Mouse (Mus musculus) kidney, postnatal 4 days (tissue): ENCODE results near the gene Dand5.
"Not testable (repeated sequence)": the region's sequence is repeated elsewhere in the genome, so short reads cannot be mapped to it uniquely, and the experiment has no call there.

Experiments
- DNase-seq, 2 experiments: peaks; one replicate each; pipeline ENCODE4 v3.0.0; 2021; ENCODE audit warnings: mixed read lengths in 2 of 2

Gene Dand5

DNA sequence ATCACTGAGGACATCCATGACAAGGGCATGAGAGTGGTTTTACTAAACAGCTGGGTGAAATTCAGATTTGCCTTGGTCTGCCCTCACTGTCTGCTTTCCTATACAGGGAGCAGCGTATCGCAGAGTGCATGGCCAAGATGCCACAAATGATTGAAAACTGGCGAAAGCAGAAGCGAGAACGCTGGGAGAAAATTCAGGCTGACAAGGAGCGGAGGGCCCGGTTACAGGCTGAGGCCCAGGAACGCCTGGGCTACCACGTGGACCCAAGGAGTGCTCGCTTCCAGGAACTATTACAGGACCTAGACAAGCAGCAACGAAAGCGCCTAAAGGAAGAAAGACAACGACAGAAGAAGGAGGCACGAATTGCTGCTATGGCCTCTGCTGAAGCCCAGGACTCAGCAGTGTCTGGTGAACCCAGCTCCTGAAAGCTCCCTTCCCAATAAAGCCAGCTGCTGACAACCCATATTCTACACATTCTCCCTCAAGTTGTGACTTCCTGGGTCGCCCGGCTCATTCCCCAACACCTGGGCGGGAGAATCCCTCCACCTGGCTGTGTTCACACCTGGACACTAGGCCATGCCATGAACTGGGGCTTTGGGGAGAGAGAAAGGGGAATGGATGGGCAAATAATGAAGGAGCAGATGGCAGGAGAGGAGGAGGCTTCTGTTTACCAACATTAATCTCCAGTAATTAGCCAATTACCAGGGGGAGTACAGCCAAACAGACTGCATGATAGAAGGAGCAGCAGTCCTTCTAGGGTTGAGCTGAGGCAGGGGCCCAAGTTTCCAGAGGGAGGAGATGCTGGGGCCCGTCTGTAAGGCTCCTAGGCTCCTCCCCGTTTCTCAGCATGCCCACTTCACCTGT lies 11.6 kb upstream of the Dand5 start:
- no peak for DNase-seq

DNA sequence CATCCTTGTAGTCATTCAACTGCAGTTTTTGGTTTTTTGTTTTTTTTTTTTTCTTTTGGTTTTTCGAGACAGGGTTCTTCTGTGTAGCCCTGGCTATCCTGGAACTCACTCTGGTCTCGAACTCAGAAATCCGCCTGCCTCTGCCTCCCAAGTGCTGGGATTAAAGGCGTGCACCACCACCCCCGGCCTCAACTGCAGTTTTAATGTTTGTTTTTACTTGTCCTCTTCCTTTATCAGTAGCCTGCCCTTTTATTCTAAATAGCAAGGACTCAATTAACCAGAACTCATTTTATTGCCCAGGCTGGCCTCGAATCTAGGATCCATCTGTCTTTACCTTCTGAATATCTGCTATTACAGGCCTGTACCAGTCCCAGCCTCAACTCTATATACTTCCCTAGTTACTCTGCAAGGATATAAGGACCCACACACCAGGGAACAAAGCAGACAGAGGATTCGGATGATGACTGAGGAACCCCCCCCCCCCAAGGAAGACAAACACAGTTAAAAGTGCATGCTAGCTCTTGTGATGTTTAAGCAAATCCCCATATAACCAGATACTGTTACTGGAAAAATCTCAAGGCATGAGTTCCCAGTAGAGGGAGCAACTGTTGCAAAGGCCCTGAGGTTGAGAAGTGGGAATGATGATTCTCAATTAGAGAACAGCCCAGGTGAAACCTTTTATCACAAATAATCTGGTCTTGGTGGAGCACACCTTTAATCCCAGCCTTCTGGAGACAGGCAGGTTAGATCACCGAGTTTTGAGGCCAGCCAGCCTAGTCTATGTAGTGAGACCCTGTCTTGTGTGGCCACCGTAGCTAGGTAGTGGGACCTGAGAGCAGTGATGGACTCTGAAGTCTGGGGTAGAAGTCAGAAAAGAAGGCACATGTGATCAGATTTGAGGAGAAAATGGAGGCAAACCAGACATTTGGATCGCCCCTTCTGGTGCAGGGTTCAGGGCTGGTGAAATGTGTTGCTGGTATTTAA lies 10.4 kb upstream of the Dand5 start:
- DNase-seq, result no peak

DNA sequence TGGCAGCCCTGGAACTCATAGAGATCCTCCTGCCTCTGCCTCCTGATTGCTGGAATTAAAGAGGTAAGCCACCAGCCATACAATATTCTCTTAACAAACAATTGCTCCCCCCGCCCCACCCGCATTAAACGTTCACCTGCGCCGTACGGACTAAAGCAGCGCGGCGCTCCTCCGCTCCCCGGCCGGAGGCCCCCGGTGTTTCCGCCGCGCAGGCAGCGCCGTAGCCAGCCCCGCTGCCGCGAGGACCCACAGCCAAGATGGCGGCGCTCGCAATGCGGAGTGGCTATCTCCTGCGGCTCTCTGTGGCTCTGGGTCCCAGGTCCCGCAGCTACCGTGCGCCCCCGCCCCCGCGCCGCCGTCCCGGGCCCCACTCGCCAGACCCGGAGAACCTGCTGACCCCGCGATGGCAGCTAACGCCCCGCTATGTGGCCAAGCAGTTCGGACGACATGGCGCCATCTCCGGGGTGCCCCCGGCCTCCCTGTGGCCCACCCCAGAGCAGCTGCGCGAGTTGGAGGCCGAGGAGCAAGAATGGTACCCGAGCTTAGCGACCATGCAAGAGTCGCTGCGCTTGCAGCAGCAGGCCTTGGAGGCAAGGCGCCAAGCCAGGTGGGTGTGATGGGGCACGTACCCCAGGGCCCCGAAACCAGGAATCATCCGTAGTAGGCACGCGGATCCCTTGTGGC lies 9.6 kb upstream of the Dand5 start:
- DNase-seq, result peak; percentile 89 to 91

DNA sequence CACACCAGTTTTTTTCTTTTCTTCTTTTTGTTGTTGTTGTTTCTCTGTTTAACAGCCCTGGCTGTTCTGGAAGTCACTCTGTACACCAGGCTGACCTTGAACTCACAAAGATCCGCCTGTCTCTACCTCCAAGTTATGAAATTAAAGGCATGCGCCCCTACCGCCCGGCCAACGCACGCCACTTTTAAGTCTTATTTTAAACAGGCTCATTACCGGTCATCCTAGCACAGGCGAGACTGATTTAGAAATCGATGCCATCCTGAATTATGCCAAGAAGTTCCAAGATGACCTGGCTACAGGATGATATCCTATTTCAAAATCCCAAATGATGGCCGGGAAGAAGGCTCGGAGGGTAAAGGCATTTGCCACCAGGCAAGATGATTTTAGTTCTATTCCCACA lies 8.9 kb upstream of the Dand5 start, which contains the start of gene Gadd45gip1:
Gene Gadd45gip1 (plus strand): TSS at position 33 of the 400 bp plus-strand sequence.
- peak in 1 of 2 experiments; percentile 35 for DNase-seq

DNA sequence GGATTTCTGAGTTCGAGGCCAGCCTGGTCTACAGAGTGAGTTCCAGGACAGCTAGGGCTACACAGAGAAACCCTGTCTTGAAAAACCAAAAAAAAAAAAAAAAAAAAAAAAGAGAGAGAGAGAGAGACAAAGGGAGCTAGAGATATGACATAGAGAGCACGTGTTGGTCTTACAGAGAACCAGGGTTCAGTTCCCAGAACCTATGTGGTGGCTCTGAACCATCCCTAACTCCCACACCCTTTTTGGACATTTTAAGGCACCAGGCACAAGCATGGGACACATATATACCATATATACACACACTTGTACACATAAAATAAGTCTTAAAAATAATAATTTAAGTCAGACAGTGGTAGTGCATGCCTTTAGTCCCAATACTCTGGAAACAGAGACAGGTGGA lies 3.9 kb upstream of the Dand5 start:
- DNase-seq, result not testable (repeated sequence)

DNA sequence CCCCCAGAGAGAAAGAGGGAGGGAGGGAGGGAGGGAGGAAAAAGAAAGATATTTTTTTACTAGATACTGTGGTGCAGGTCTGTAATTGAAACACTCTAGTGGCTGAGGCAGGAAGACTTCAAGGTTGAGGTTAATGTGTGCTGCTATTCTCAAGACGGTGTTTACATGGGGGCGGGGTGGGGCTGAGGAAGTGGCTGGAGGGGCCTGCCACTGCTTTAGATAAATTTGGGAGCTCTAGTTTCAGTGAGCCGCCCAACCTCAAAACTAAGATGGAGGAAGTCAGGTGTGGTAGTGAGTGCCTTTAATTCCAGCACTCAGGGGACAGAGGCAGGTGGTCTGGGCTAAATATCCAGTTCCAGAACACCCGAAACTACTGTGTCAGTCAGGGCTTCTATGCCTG lies 3.0 kb upstream of the Dand5 start:
- no peak for DNase-seq

DNA sequence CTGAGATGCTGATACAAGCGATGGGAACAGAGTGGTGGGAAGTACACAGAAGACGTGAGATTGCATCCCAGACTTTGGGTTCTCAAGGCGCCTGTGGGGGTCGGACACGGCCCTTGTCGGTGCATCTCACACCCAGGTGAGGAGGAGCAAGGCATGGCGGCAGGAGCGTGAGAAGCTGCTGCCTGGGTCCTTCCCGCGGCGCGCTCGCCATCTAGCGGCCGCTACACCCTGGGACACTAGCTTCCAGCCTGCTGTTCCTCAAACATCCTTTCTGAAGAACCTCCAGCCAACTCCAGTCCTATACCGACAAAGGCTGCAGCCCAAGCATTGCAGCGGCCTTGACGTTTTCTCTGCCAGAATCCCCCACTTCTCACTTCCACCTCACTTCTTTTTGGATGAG lies 1.0 kb upstream of the Dand5 start:
- peak; percentile 77 to 84 for DNase-seq

DNA sequence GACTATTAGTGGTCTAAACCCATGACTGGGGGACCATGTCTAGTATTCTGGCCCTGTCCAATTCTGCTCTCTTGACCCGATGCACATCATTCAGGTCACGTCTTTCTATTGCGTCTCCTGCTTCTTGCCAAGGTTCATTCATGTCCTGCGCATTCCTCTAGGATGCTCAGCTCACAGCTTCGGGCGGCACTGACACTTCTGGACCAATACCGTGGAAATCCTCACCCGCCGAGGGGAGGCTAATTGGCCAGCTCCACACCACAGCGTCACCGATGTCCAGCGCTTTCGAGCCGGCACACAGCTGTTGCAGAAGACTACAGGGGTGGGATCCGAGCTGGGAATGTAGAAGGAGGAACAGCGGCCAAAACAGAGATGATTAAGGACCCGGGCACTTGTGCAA lies 6.5 kb downstream of the Dand5 start:
- DNase-seq, result no peak

DNA sequence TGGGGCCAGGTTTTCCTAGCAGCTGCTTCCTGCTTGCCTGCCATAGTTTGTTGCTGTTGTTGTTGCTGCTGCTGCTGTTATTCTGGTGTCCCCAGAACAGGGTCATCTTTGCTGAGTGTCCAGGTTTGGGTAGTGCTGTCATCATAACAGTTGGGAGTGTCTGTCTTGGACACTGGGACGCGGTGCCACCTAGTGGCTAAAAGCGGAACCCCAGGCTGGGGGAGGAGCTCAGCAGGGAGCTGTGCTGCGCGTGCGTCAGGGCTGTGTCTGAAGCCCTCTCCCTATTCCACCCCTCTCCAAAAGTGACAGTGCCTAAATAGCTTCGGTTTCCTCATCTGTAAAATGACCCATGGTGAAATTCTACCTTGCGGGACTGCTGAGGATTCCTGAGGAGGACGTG lies 7.1 kb downstream of the Dand5 start:
- DNase-seq, result peak; percentile 97 to 99

DNA sequence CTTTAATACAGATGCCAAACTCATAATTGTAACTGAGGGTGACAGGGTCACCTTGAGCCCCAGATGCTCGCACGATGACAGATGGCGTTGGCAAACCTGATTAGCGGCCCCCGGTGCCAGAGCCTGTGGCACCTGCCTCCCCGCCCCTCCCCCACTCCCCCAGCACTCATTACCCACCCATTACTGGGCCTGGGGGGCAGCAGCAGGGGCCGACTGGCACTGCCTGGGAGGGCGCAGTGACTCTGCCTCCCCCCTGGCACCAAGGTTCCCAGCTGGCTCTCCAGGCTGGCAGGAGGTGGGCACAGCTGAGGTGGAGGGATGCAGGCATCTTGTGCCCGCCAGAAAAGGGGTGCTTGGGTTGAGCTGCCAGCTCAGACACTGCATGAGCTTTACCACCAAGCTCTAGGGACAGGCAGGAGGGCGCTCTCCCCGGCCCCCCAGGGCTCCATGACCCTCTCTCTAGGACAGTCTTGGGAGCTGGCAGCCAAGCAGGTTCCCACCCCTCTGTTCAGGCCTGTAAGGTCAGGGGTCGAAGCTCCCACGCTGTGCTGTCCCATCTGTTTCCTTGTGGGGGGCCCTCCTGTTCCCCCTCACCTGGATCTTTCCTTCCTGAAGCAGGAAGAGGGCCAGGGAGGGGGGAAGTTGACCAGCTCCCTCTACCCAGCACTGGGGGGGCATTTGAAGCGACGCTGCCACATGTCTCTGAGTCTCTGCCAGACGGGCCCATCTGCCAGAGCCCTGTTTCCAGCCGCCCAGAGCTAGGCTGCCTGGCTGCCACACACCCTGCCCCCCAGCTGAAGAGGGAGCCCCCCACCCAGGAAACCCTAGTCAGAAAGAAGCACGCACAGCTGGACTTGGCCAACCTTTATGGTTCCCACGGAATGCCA lies 7.8 kb downstream of the Dand5 start:
- DNase-seq, result peak in 1 of 2 experiments; percentile 26

DNA sequence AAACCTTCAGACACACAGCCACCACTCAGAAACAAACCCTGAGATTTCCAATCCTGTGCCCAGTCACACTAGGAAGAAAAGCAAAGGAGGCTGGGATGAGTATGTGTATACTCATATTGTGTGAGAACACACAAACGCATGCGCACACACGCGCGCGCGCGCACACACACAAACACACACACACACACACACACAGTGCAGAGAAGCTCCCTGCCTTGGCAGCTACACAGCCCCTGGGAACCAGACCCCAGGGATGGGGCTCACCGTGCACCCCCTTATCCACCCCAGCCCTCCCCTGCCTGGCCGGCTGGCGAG lies 8.4 kb downstream of the Dand5 start:
- DNase-seq, result no peak

DNA sequence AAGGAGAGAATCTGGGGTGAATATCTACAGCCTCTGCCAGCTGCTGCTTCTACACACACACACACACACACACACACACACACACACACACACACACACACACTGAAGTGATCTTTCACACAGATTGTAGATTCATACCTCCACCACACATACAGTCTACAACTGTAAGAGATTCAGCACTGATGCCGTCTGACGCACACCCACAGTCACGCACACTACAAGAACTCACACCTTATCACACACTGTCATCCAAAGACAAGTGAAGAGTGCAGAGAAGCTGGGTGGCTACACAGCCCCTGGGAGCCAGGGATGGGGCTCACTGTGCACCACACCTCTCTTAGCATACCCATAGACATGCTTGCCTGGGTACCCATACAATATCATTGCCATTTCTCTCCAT lies 8.8 kb downstream of the Dand5 start:
- no peak for DNase-seq

DNA sequence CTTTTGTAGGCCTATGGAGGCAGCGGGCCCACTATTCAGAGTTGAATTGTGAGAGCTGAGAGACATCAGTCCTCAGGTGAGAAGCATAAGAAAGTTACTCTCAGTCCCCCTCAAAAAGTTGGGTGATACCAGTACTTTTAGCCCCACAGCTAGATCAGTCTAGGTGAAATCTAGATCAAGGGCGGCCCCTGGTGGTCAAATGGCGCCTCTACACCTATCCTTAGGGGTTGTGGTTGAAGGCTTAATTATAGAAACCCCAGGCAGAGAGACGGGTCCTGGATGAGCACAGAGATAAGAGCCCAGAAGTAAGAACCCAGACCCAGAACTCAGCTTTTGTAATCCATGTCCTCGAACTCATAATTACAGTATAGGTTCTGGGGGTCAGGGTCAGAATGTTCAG lies 9.6 kb downstream of the Dand5 start:
- peak; percentile 90 to 92 for DNase-seq

DNA sequence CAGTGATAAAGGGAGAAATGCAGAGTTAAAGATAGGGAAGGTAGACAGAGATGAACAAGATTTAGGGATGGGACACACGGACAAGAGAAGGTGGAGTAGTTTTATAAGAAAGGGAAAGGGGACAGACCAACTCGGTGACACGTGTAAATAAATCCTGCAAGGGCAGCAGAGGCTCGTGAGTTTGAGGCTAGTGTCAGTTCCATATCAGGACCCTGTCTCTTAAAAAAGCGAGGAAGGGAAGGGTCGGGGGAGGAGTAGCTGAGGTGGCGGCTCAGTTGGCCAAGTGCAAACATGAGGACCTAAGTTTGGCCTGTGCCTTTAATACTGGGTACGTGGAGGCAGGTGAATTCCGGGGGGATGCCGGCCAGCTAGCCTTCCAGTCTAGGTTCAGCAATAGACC lies 11.3 kb downstream of the Dand5 start:
- no peak for DNase-seq

DNA sequence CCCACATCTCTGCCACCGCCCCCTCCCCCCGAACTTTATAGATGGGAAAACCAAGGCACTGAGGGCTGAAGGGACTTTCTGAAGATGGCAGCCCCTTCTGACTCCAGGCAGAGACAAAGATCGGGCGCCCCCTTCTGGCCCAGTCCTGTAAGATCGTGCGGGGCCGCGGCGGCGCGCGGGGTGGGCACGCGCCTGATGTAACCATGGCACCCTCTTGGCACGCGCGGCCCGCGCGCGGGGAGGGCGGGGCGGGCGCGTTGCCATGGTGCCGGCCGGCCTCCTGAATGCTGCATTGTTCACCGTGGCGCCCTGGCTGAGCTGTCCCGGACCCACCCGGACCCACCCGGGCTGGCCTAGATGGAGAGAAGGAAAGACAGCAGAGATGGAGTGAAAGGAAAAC lies 11.7 kb downstream of the Dand5 start:
- DNase-seq, result peak; percentile 95 to 96

DNA sequence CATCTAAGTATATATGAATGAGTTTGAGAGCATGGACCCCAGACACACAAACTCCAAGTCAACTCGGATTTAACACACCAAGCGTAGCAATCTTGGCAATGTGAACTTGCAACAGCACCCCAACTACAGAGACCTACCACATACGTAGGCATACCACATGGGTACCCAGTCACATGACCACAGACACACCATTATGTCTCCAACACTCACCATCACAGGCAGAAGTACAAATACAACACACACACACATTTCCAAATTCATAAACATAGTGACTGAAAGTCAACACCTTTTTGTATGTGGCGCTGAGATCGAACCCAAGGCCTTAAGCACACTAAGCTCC lies 12.7 kb downstream of the Dand5 start:
- no peak for DNase-seq

DNA sequence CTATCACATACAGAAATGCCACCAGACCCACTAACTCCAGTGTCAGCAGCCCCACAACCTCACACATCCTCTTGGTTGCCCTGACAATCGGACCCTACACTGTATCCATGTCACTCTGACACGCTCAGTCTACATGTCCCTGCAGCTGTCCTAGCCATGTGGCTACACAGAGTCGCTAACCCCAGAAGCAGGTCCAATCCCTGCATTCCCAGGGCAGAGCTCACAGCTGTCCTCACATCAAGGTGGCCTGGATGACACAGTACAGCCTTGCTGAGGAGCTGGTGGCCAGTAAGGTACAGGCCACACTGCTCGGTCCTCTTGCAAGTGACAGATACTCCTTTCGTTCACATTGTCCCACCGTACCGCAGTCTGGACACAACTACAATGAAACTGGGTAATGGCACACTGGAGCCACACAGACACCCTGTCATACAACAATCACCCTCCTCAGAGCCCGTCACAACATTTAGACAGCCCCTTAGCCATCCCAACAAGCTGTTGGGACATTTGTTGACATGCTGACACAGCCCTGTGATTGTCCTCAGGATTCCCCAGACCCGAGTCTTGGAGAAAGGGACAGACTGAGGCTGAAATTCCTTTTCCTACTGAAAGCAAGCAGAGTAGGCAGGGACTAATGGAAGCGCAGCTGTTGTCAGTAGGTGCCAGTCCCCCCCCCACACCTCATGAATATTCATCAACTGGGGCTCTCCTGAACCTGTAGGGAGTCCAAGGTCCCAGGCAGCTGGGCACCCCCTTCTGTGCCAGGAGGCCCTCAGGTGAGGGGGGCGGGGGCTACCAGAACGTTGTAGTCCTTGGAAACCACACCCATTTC lies 13.3 kb downstream of the Dand5 start:
- DNase-seq, result no peak

DNA sequence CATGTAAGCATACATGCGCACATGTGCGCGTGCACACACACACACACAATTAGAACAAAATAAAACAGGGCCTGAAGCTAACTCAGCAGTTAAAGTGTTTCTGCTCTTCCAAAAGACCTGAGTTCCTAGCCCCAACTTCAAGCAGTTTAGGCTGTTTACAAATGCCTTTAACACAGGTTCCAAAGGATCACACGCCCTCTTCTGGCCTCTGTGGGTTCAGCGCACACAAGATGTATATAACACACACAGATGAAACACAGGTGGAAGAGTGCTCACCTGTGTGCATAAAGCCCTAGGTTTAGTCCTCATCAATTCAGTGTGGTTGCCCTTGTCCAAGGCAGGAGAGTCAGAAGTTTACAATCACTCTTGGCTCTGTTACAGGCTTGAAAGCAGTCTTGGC lies 16.6 kb downstream of the Dand5 start:
- no peak for DNase-seq

DNA sequence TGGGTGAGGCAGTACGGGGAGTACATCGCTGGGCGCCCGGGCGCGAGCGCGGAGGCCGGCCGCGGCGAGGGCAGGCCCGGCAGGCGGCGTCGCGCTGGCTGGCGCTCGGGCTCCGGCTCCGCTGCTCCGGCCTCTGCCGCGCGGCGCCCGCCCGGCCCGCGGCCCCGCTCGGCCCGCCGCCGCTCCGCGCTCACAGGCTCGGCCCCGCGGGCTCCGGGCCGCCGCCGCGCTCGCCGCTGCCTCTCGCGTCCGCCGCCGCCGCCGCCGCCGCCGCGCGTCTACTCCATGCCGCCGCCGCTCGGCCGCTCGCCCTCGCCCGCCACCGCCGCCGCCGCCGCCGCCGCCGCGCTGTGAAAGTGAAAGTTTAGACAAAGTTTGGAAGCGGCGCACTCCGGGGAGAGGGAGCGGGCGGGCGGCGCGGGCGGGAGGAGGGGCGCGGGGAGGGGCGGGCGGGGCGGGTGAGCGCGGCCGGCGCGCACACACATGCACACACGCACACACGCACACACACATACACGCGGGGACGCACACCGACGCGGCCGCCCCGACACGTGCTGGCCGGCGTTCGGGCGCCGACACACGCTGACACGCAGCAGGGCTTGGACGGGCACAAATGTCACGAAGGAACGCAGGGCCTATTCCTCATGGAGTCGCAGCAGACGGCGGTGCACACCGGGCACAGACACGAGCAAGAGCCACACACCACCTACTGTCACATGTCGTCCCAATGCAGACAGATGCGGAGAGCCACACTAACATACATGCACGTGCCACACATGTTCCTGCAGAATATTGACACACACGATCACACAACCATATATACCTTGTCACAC lies 22.4 kb downstream of the Dand5 start, which contains the start of gene Nfix:
Gene Nfix (minus strand): TSS at position 346 of the 833 bp plus-strand sequence.
- DNase-seq, result peak; percentile 78 to 83
